Mouse (Mus musculus): Measurements from ENCODE around the gene Piwil1. TPM values are rescaled to one million over a fixed set of nuclear protein-coding genes. Genes with fewer than 3 reads are reported as not detected.

The Piwil1 gene
- total RNA-seq, 2 experiments from 2014 or later, result not detected

Other genes with a start within 250 kb of the Piwil1 start
- not detected in 2 replicates for gene Fzd10, start 101.7 kb upstream of the Piwil1 start, total RNA-seq (2015)
- 0.11 TPM in 1 of 2 replicates, not detected in the other for gene Fzd10, start 101.7 kb upstream of the Piwil1 start, total RNA-seq (2017)

Measured in megakaryocyte, adult 5-6 weeks (primary cell).